In genomic region chr12:9298848-9299655, GRCm38 (mm10) we compare ENCODE assay signal across 24 mouse cellular contexts.
A peak's percentile ranks its signal among the peaks of the same experiment; 100 is the strongest.
DNase-seq lines count a peak whose midpoint lies in the region; ATAC-seq and TF ChIP-seq lines count a peak whose summit lies in the region.
"Had no signal": no experiment of that assay in that cellular context is flagged by ENCODE, and none has a peak within 500 bp of the region (broad histone marks: within the 10 kb centered on the region; RNA-seq: fewer than 3 reads in every experiment).

No protein-coding gene starts in this region.

- 0 out of 2 replicates have a peak overlapping the region, but pooled peaks have one; percentile 12 for H3K27ac ChIP-seq in heart, embryonic 16.5 days (ENCODE audit: low read length)
- H3K27ac ChIP-seq in thymus, adult 2 months (ENCODE audit: control insufficient read depth, insufficient read depth, low read length): no peak overlapping the region
- H3K27ac ChIP-seq: forebrain, embryonic 12.5 days; hindbrain, embryonic 14.5 days; kidney, postnatal 0 days; left cerebral cortex, adult 2 months; macrophage; stomach, postnatal 0 days had no signal

- TF ChIP-seq POLR2A in thymus, adult 2 months (IDR thresholded peaks at IDR 0.05; ENCODE audit: control insufficient read depth, extremely low read depth, insufficient read depth, low read length, poor library complexity): no peak

- no peaks in the 10 kb centered on the region for H3K4me1 ChIP-seq in heart, embryonic 16.5 days (ENCODE audit: control insufficient read depth, insufficient read depth, low read length)
- H3K4me1 ChIP-seq in thymus, adult 2 months (replicated peaks; ENCODE audit: control insufficient read depth, insufficient read depth, low read length): no peaks in the 10 kb centered on the region
- H3K4me1 ChIP-seq: forebrain, embryonic 12.5 days had no signal

- WGBS in heart, embryonic 16.5 days: 49% methylated on average over 5 of the region's 5 CpGs
- WGBS in thymus, adult 2 months: 86% methylated on average over 5 of the region's 5 CpGs

- H3K36me3 ChIP-seq in heart, embryonic 16.5 days (ENCODE audit: control insufficient read depth, insufficient read depth): no peaks in the 10 kb centered on the region
- no peaks in the 10 kb centered on the region for H3K36me3 ChIP-seq in thymus, adult 2 months (ENCODE audit: control insufficient read depth, insufficient read depth, low read length)
- H3K36me3 ChIP-seq: forebrain, embryonic 12.5 days had no signal

- H3K9me3 ChIP-seq in heart, embryonic 16.5 days (replicated peaks; ENCODE audit: control insufficient read depth, low read length): no peaks in the 10 kb centered on the region
- H3K9me3 ChIP-seq: forebrain, embryonic 12.5 days had no signal

- no peak overlapping the region for H3K4me2 ChIP-seq in heart, embryonic 16.5 days (ENCODE audit: low read depth, low read length)
- H3K4me2 ChIP-seq: forebrain, embryonic 12.5 days; heart, embryonic 11.5 days; hindbrain, embryonic 14.5 days; midbrain, embryonic 11.5 days had no signal

- no peak for ATAC-seq in heart, embryonic 16.5 days (replicated peaks; ENCODE audit: extremely low read depth, insufficient read depth, low FRiP score)
- ATAC-seq: lung, postnatal 0 days; Patski had no signal

- no peaks in the 10 kb centered on the region for H3K27me3 ChIP-seq in heart, embryonic 16.5 days (ENCODE audit: control insufficient read depth, insufficient read depth, low read length)
- no peaks in the 10 kb centered on the region for H3K27me3 ChIP-seq in thymus, adult 2 months (ENCODE audit: control insufficient read depth, insufficient read depth, low read length)
- H3K27me3 ChIP-seq: forebrain, embryonic 12.5 days; Patski had no signal

- no peak overlapping the region for H3K9ac ChIP-seq in heart, embryonic 16.5 days (ENCODE audit: low read length)
- H3K9ac ChIP-seq: forebrain, embryonic 12.5 days; hindbrain, embryonic 14.5 days had no signal

- H3K4me3 ChIP-seq in heart, embryonic 16.5 days (ENCODE audit: low read length): no peak overlapping the region
- no peak overlapping the region for H3K4me3 ChIP-seq in thymus, adult 2 months (ENCODE audit: control insufficient read depth, insufficient read depth, low read length)
- H3K4me3 ChIP-seq: forebrain, embryonic 12.5 days; left cerebral cortex, adult 2 months had no signal

- DNase-seq in heart, adult 18-20 months: no peak
- peak; percentile 24 for DNase-seq in embryo, embryonic 10.5 days (ENCODE audit: low spot score)
- peak; percentile 13 for DNase-seq in forelimb bud, embryonic 11.5 days (ENCODE audit: low read depth, low spot score)
- DNase-seq in mesoderm, embryonic 11.5 days (ENCODE audit: low read depth, low spot score): peak; percentile 37
- no peak for DNase-seq in adrenal gland, adult 8-10 months
- no peak for DNase-seq in thymus, adult 2 months
- no peak for DNase-seq in kidney, adult 9 months
- DNase-seq: cerebellum, adult 11 months; cerebellum, adult 9-11 months; heart, postnatal 36 days; kidney, adult 11 months; layer of hippocampus, adult 9-11 months; liver had no signal

- no peak for TF ChIP-seq CTCF in thymus, adult 2 months (IDR thresholded peaks at IDR 0.05; ENCODE audit: borderline replicate concordance, control insufficient read depth, extremely low read depth, insufficient read depth, low read length, poor library complexity)

Comparison
In these comparisons a context has a peak if more than half of its experiments do, and no peak if none do; other contexts are left out.
1. DNase-seq: peak in embryo, embryonic 10.5 days (single experiment), forelimb bud, embryonic 11.5 days (single experiment) and mesoderm, embryonic 11.5 days (single experiment); none in heart, adult 18-20 months (0 of 2), adrenal gland, adult 8-10 months (single experiment), thymus, adult 2 months (single experiment) and kidney, adult 9 months (single experiment).